Mouse (Mus musculus): ENCODE data around the gene Nxnl2. TPM values are rescaled to one million over a fixed set of nuclear protein-coding genes. Genes with fewer than 3 reads are reported as not detected.
A peak's percentile ranks its signal among the peaks of the same experiment; 100 is the strongest.

Gene Nxnl2
- polyA plus RNA-seq (2012; ENCODE audit: insufficient read depth, insufficient read length, missing spikeins), result not detected in 2 replicates

DNA sequence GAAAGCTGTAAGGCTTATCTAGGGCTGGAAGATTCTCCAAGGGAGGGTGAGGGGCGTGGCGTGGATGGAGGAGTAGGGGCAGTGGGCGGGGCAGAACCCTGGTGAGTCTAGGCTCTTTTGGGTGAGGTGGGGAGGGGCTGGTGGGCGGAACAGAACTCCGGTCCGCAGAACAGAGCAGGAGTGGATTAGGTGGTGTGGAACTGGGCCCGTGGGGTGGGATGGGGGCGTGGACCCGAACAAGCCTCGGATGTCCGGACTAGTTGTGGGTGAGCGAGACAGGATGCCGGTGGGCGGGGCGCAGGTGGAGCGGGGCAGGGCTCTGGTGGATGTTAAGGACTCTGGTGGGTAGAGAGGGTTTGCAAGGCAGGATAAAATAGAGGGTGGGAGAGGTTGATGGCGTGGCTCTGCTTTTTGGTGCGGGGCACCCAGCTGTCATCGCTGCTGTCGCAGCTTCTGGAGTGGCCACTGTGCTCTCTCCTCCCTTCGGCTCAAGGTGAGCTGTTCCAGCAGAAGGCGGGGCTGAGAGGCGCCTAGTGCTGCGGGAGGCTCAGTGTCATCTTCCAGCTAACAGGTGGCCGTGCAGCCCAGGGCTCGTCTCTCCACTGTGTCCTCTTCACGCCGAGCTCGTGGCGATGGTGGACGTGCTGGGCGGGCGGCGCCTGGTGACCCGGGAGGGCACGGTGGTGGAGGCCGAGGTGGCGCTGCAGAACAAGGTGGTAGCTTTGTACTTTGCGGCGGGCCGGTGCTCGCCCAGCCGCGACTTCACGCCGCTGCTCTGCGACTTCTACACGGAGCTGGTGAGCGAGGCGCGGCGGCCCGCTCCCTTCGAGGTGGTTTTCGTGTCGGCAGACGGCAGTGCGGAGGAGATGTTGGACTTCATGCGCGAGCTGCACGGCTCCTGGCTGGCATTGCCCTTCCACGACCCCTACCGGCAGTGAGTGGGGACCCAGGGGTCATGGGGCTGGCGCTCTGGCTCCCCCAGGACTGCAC is at the start of gene Nxnl2:
Nxnl2 (plus strand) TSS at position 332 of the 990 bp plus-strand sequence.
- Histone ChIP-seq H3K27ac (ENCODE audit: insufficient read depth, low read depth, low read length) (no peak within 1 kb of the TSS), H3K4me3 (ENCODE audit: insufficient read depth, low read length) (peak within 1 kb of the TSS; percentile 26), H3K4me1 (ENCODE audit: control insufficient read depth, insufficient read depth, low read length) (no peaks in the 10 kb centered on the region)
- TF ChIP-seq POLR2A (IDR thresholded peaks at IDR 0.05; ENCODE audit: borderline replicate concordance, low read depth, low read length) (no peak), CTCF (IDR thresholded peaks at IDR 0.05; ENCODE audit: low read depth, low read length) (no peak)

DNA sequence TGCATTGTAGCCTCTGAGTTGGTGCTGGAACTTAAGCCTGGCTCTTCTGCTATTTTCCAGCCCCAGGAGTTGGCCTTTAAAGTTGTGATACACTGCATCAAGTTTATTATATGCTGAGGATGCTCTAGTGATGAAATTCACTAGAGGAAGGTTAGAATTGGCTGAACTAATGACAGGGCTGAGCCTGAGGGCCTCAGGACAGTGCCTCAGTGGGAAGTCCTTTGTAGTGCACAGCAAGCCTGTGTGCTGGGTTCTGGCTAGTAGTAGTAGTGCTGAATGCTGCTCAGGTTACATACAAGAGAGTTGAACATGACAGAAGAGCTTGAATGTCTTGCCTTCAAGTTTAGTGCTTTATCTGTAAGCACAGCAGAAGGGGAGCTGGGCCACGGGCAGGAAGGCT is 48.9 kb upstream of the Nxnl2 start:
- Histone ChIP-seq H3K4me3 (ENCODE audit: insufficient read depth, low read length) (no peak overlapping the region), H3K27ac (ENCODE audit: insufficient read depth, low read depth, low read length) (no peak overlapping the region), H3K4me1 (ENCODE audit: control insufficient read depth, insufficient read depth, low read length) (peaks cover 7% of the 10 kb centered on the region)
- TF ChIP-seq POLR2A (IDR thresholded peaks at IDR 0.05; ENCODE audit: borderline replicate concordance, low read depth, low read length), result no peak
- TF ChIP-seq CTCF (IDR thresholded peaks at IDR 0.05; ENCODE audit: low read depth, low read length), result no peak

DNA sequence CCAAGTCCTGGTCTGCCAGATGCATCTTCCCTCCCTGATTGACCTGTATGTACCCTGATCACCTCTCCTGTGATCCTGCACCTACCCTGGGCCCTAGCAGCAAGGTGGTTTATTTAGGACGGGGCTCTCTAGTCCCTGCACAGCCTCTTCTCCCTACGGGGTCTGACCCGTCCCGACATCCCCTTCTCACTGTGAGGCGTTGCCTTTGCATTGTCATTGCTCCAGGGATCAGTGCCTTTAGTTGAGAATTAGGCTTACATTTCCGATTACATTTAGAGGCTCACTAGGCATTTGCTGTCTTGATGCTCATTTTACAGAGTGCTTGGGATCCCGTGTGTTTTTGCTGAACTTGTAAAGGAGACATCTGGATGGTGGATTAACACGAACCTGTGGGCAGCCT is 48.1 kb upstream of the Nxnl2 start:
- Histone ChIP-seq H3K4me3 (ENCODE audit: insufficient read depth, low read length) (no peak overlapping the region), H3K4me1 (ENCODE audit: control insufficient read depth, insufficient read depth, low read length) (peaks cover 5% of the 10 kb centered on the region; the same call in 1 of the 2 replicates), H3K27ac (ENCODE audit: insufficient read depth, low read depth, low read length) (no peak overlapping the region)
- no peak for TF ChIP-seq CTCF (IDR thresholded peaks at IDR 0.05; ENCODE audit: low read depth, low read length)

DNA sequence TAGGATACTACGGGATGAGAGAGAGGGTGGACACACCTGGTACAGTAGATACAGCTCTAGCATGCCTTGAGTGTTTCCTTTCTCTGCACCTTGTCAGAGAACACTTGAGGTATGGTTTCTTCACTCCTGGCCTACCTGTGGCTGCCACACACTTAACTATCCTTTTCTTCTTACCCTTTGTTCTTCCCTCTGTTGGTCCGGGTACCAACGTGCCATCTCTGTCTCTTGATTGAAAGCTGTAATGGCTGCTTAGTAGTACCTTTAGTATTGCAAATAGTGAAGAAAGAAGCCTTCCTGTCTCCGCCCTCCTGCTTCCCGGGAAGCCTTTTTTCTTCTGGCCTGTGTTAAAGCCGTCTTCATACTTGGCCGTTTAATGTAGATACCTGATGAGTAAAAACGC is 45.5 kb upstream of the Nxnl2 start:
- TF ChIP-seq CTCF (IDR thresholded peaks at IDR 0.05; ENCODE audit: low read depth, low read length), result no peak
- no peak for TF ChIP-seq POLR2A (IDR thresholded peaks at IDR 0.05; ENCODE audit: borderline replicate concordance, low read depth, low read length)
- peaks cover 2% of the 10 kb centered on the region; the same call in 1 of the 2 replicates for H3K4me1 ChIP-seq (ENCODE audit: control insufficient read depth, insufficient read depth, low read length)
- no peak overlapping the region for H3K4me3 ChIP-seq (ENCODE audit: insufficient read depth, low read length)
- no peak overlapping the region for H3K27ac ChIP-seq (ENCODE audit: insufficient read depth, low read depth, low read length)

DNA sequence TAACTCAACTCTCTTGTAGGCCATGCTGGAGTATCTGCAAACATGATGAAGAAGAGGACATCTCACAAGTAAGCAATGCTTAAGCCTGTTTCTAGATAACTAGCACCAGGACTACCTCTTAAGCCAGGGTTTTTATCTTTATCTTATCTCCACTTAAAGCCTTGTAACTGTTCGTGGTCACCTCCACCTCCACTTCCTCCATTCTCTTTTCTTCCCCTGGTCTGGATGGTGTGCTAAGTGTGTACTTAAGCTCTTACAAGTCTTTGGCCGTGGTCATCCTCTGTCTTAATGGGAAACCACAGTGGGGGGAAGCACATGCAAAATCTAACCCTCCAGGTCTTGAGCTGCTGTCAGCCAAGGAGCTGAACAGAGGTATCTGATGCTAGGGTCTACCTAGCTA is 42.9 kb upstream of the Nxnl2 start:
- TF ChIP-seq POLR2A (IDR thresholded peaks at IDR 0.05; ENCODE audit: borderline replicate concordance, low read depth, low read length) (no peak), CTCF (IDR thresholded peaks at IDR 0.05; ENCODE audit: low read depth, low read length) (no peak)
- H3K4me1 ChIP-seq (ENCODE audit: control insufficient read depth, insufficient read depth, low read length), result no peaks in the 10 kb centered on the region; the same call in 1 of the 2 replicates

DNA sequence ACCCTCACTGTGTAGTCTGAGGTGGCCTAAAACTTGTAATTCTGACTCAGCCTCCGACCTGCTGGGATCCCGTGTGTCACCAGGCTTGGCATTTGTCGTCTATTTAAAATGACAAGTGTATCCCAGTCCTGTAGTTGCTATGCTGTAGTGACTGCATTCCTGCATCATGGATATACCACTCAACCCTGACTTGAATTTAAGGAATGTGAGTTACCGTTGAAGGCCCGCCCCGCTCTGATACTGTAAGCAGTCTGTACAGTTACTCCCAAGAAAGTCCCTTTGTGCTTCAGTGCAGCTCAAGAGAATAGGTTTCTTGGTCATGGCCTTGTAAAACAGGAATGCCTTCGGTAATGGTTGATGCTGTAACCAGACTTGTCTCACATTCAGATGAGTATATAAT is 42.4 kb upstream of the Nxnl2 start:
- Histone ChIP-seq H3K4me1 (ENCODE audit: control insufficient read depth, insufficient read depth, low read length) (no peaks in the 10 kb centered on the region; the same call in 1 of the 2 replicates), H3K27ac (ENCODE audit: insufficient read depth, low read depth, low read length) (no peak overlapping the region), H3K4me3 (ENCODE audit: insufficient read depth, low read length) (no peak overlapping the region)
- TF ChIP-seq POLR2A (IDR thresholded peaks at IDR 0.05; ENCODE audit: borderline replicate concordance, low read depth, low read length) (no peak), CTCF (IDR thresholded peaks at IDR 0.05; ENCODE audit: low read depth, low read length) (no peak)

More for the DNA sequence above, 42.9 kb upstream of the Nxnl2 start:
- no peak overlapping the region for H3K27ac ChIP-seq (ENCODE audit: insufficient read depth, low read depth, low read length)
- no peak overlapping the region for H3K4me3 ChIP-seq (ENCODE audit: insufficient read depth, low read length)

DNA sequence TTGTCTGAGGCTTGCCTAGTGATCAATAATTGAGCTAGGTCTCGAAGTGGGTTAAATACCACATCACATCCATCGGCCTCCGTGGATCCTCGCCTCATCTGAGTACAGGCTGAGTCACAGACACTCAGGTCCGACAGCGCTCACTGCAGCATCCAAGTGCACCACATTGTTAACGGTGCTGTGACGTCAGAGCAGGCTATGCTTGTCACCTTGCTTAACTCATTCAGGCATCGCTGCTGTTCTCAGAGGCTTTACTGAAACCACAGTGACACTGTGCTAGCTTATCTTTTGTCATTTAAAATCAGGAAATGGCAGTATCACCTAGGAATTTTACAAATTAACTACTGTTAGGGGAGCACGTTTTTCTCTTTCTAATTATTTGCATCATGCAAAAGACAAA is 39.6 kb upstream of the Nxnl2 start:
- TF ChIP-seq CTCF (IDR thresholded peaks at IDR 0.05; ENCODE audit: low read depth, low read length) (no peak), POLR2A (IDR thresholded peaks at IDR 0.05; ENCODE audit: borderline replicate concordance, low read depth, low read length) (no peak)
- H3K4me1 ChIP-seq (ENCODE audit: control insufficient read depth, insufficient read depth, low read length), result peaks cover 6% of the 10 kb centered on the region
- H3K4me3 ChIP-seq (ENCODE audit: insufficient read depth, low read length), result no peak overlapping the region
- H3K27ac ChIP-seq (ENCODE audit: insufficient read depth, low read depth, low read length), result no peak overlapping the region

DNA sequence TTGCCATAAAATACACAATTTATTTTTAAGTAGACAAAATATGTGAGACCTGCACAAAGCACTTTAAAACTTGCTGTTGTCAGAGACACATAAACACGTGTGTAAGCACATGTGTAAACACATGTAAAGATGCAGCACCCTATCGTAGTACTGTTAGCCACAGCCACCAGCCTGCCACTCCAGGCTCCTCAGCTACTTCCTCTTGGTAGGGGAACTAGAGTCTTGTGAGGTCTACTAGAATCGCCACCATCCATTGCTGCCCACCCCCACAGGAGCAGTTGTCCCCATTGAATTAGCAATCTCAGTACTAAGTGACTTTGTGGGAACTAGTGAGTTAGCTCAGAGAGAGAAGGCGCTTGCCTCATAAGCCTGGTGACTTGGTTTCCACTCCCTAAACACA is 34.5 kb upstream of the Nxnl2 start:
- H3K4me1 ChIP-seq (ENCODE audit: control insufficient read depth, insufficient read depth, low read length), result peaks cover 19% of the 10 kb centered on the region
- no peak overlapping the region for H3K4me3 ChIP-seq (ENCODE audit: insufficient read depth, low read length)
- H3K27ac ChIP-seq (ENCODE audit: insufficient read depth, low read depth, low read length), result peak overlapping the region; percentile 48
- TF ChIP-seq POLR2A (IDR thresholded peaks at IDR 0.05; ENCODE audit: borderline replicate concordance, low read depth, low read length) (no peak), CTCF (IDR thresholded peaks at IDR 0.05; ENCODE audit: low read depth, low read length) (no peak)

DNA sequence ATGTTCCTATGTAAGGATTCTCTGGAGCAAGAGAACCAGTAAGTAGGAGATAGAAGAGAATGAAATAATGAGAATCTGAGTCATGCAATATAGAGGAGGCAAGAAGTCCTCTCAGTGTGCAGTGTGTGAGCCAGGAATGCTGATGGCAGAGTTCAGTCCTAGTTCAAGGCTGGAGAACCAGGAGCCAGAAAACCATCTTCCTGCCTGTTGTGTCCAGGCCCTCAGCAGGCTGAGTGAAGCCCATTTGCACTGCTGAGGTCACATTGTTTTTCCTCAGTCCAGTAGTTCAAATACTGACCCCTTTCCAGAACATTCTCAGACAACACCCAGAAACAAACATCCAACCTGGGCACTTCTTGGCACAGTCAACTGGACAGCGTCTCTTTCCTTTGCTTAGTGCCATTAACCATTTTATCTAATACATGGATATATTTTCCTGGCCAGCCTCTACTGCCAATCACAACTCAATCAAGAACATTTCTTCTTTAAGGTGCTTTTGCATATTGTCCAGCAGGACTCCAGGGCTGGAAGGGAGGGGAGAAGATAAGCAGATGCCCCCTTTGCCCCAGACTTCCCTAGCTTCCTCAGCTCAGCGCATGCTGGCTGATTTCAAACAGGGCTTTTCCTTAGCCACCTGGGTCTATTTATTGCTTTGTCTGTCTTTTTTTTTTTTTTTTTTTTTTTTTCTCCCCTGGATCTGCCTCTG is 33.7 kb upstream of the Nxnl2 start:
- H3K4me1 ChIP-seq (ENCODE audit: control insufficient read depth, insufficient read depth, low read length), result peaks cover 19% of the 10 kb centered on the region

DNA sequence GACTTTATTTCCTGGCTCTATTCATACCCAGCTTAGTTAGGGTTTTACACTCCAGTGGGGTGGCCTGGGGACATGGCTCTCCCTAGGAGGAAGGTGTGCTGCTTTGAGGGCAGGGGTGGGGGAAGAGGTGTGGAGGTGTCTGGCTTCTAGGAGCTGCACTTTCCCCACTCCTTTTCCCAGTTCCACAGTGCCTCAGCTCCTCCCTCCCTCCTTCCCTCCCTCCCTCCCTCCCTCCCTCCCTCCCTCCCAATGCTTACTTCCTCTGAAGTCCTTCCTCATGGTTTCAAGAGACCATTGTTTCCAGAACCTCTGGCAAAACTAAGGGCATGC is 33.2 kb upstream of the Nxnl2 start:
- peak overlapping the region; percentile 60 for H3K27ac ChIP-seq (ENCODE audit: insufficient read depth, low read depth, low read length)
- no peak overlapping the region for H3K4me3 ChIP-seq (ENCODE audit: insufficient read depth, low read length)
- H3K4me1 ChIP-seq (ENCODE audit: control insufficient read depth, insufficient read depth, low read length), result peaks cover 19% of the 10 kb centered on the region
- TF ChIP-seq CTCF (IDR thresholded peaks at IDR 0.05; ENCODE audit: low read depth, low read length) (no peak), POLR2A (IDR thresholded peaks at IDR 0.05; ENCODE audit: borderline replicate concordance, low read depth, low read length) (no peak)

More for the DNA sequence above, 33.7 kb upstream of the Nxnl2 start:
- Histone ChIP-seq H3K27ac (ENCODE audit: insufficient read depth, low read depth, low read length) (peak overlapping the region; percentile 60), H3K4me3 (ENCODE audit: insufficient read depth, low read length) (no peak overlapping the region)
- TF ChIP-seq POLR2A (IDR thresholded peaks at IDR 0.05; ENCODE audit: borderline replicate concordance, low read depth, low read length) (no peak), CTCF (IDR thresholded peaks at IDR 0.05; ENCODE audit: low read depth, low read length) (no peak)
